Mouse (Mus musculus): Measurements from ENCODE around the gene Pgrmc2.

GRCm38 (mm10) chr3:41108306-41108785 is 25.5 kb upstream of the Pgrmc2 start:
- TF ChIP-seq CTCF (IDR thresholded peaks at IDR 0.05; ENCODE audit: low read depth) (no peak), EP300 (optimal IDR thresholded peaks at IDR 0.05) (no peak)

Data from stomach, postnatal 0 days (tissue).